In the genomic region with DNA sequence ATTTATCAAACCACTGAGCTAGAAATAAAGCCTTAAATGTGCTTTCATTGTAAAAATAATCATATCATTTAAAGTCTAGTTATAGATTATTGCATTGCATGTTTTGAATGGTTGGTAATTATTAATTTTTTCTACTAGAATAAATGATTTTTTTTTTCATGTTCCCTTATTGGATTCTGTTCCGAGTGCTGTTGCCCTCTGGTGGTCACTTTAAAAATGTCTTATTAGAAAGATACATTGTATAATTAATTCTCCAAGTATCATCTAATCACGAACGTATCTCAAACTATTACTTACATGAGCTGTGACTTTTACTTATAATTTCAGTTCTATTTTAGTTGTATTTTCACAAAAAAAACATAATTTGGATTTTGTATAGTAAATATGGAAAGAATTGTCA, we compare ENCODE assay signal across 15 mouse cellular contexts. TPM values are rescaled to one million over a fixed set of nuclear protein-coding genes. Genes with fewer than 3 reads are reported as not detected.
DNase-seq lines count a peak whose midpoint lies in the region; ATAC-seq and TF ChIP-seq lines count a peak whose summit lies in the region.
"Had no signal": no experiment of that assay in that cellular context is flagged by ENCODE, and none has a peak within 500 bp of the region (broad histone marks: within the 10 kb centered on the region; RNA-seq: fewer than 3 reads in every experiment).

No protein-coding gene starts in this region.

- DNase-seq in embryonic facial prominence, embryonic 11.5 days (ENCODE audit: low spot score): peak; percentile 30
- no peak for DNase-seq in embryonic facial prominence, embryonic 10.5 days (ENCODE audit: low spot score)
- peak; percentile 33 for DNase-seq in layer of hippocampus, adult 9-10 months (ENCODE audit: low spot score)
- DNase-seq in layer of hippocampus, adult 8-10 months (ENCODE audit: low spot score in 2 of 2): no peak
- peak; percentile 39 for DNase-seq in embryo, embryonic 10.5 days (ENCODE audit: low spot score)
- no peak for DNase-seq in gastrocnemius, postnatal 25 days
- DNase-seq in ovary, postnatal 36 days (ENCODE audit: low spot score): no peak
- DNase-seq: heart, adult 18-20 months; kidney, postnatal 14 days; lung, postnatal 14 days had no signal

- H3K9ac ChIP-seq in embryonic facial prominence, embryonic 11.5 days (replicated peaks; ENCODE audit: low read length): no peak overlapping the region
- H3K9ac ChIP-seq: hindbrain, embryonic 15.5 days had no signal

- H3K27ac ChIP-seq in embryonic facial prominence, embryonic 11.5 days (replicated peaks; ENCODE audit: low read depth, low read length): no peak overlapping the region
- no peak overlapping the region for H3K27ac ChIP-seq in embryonic facial prominence, embryonic 10.5 days (replicated peaks)
- H3K27ac ChIP-seq: hindbrain, embryonic 15.5 days had no signal

- no peaks in the 10 kb centered on the region for H3K27me3 ChIP-seq in embryonic facial prominence, embryonic 11.5 days (ENCODE audit: control insufficient read depth, insufficient read depth, low read length)
- no peaks in the 10 kb centered on the region for H3K27me3 ChIP-seq in embryonic facial prominence, embryonic 10.5 days (replicated peaks; ENCODE audit: low read depth, poor library complexity, severe bottlenecking)
- no peaks in the 10 kb centered on the region for H3K27me3 ChIP-seq in E14TG2a.4 (ENCODE audit: insufficient read depth, low read length)
- H3K27me3 ChIP-seq: hindbrain, embryonic 15.5 days had no signal

- no peaks in the 10 kb centered on the region for H3K9me3 ChIP-seq in embryonic facial prominence, embryonic 11.5 days (replicated peaks; ENCODE audit: control insufficient read depth, low read length)
- no peaks in the 10 kb centered on the region for H3K9me3 ChIP-seq in embryonic facial prominence, embryonic 10.5 days
- no peaks in the 10 kb centered on the region for H3K9me3 ChIP-seq in E14TG2a.4 (ENCODE audit: low read length)
- H3K9me3 ChIP-seq: hindbrain, embryonic 15.5 days had no signal

- H3K36me3 ChIP-seq in embryonic facial prominence, embryonic 11.5 days (replicated peaks; ENCODE audit: control insufficient read depth, insufficient read depth, low read depth, low read length): no peaks in the 10 kb centered on the region
- H3K36me3 ChIP-seq in embryonic facial prominence, embryonic 10.5 days (replicated peaks): no peaks in the 10 kb centered on the region
- no peaks in the 10 kb centered on the region for H3K36me3 ChIP-seq in E14TG2a.4 (ENCODE audit: insufficient read depth, low read length)
- H3K36me3 ChIP-seq: hindbrain, embryonic 15.5 days had no signal

- no peak for ATAC-seq in embryonic facial prominence, embryonic 11.5 days (replicated peaks; ENCODE audit: insufficient number of reproducible peaks, low FRiP score, low TSS enrichment, low read depth)
- ATAC-seq: midbrain, embryonic 16.5 days had no signal

- TF ChIP-seq CTCF in E14TG2a.4 (conservative IDR thresholded peaks at IDR 0.05; ENCODE audit: low read length): peak; percentile 33

- no peak overlapping the region for H3K4me2 ChIP-seq in embryonic facial prominence, embryonic 11.5 days (ENCODE audit: low read depth, low read length)
- H3K4me2 ChIP-seq: hindbrain, embryonic 15.5 days had no signal

- H3K4me1 ChIP-seq in embryonic facial prominence, embryonic 11.5 days (ENCODE audit: control insufficient read depth, insufficient read depth, low read length): no peaks in the 10 kb centered on the region
- no peaks in the 10 kb centered on the region for H3K4me1 ChIP-seq in embryonic facial prominence, embryonic 10.5 days
- H3K4me1 ChIP-seq in E14TG2a.4 (replicated peaks; ENCODE audit: low read depth, low read length): no peaks in the 10 kb centered on the region
- H3K4me1 ChIP-seq: hindbrain, embryonic 15.5 days had no signal

- 51% methylated on average over 3 of the region's 3 CpGs for WGBS in embryonic facial prominence, embryonic 11.5 days
- WGBS in embryonic facial prominence, embryonic 10.5 days: 54% methylated on average over 3 of the region's 3 CpGs

- H3K4me3 ChIP-seq in embryonic facial prominence, embryonic 11.5 days (ENCODE audit: low read depth, low read length): no peak overlapping the region
- H3K4me3 ChIP-seq in embryonic facial prominence, embryonic 10.5 days: no peak overlapping the region
- H3K4me3 ChIP-seq in E14TG2a.4 (replicated peaks; ENCODE audit: low read length): no peak overlapping the region
- H3K4me3 ChIP-seq: hindbrain, embryonic 15.5 days had no signal

RNA-seq across cellular contexts. Expression of gene Cdh12, which starts 45.5 kb away (rescaled TPM):
- polyA plus RNA-seq in embryonic facial prominence, embryonic 11.5 days (2014; fragmentation: Nextera tagmentation; extraction: Ambion mirVana): 0.25 and 1.0 TPM in 2 replicates
- 0.11 and 0.21 TPM in 2 replicates for polyA plus RNA-seq in embryonic facial prominence, embryonic 10.5 days (2016; fragmentation: Nextera tagmentation; extraction: Ambion mirVana)
- 10 to 100 TPM; 23.1 to 39.2 (median 26.0) TPM for total RNA-seq in layer of hippocampus, adult 8-10 months (2022)
- not detected for total RNA-seq in gastrocnemius, postnatal 25 days (2021)
- total RNA-seq: neutrophil, adult 5-6 weeks had no signal
- polyA plus RNA-seq: small intestine, adult 2 months had no signal

Comparison
In these comparisons a context has a peak if more than half of its experiments do, and no peak if none do; other contexts are left out.
1. DNase-seq: peak in embryonic facial prominence, embryonic 11.5 days (single experiment), layer of hippocampus, adult 9-10 months (single experiment) and embryo, embryonic 10.5 days (single experiment); none in embryonic facial prominence, embryonic 10.5 days (single experiment), layer of hippocampus, adult 8-10 months (0 of 2), gastrocnemius, postnatal 25 days (single experiment) and ovary, postnatal 36 days (single experiment).
2. RNA of gene Cdh12, which starts 45.5 kb away (total RNA-seq): 23.1 to 39.2 TPM in layer of hippocampus, adult 8-10 months; not detected in gastrocnemius, postnatal 25 days; every median in the first group is over 10 times any median in the second.